Mouse (Mus musculus): Measurements from ENCODE around the gene Hist1h2ad. TPM values are rescaled to one million over a fixed set of nuclear protein-coding genes. Genes with fewer than 3 reads are reported as not detected.
"Not testable (repeated sequence)": the region's sequence is repeated elsewhere in the genome, so short reads cannot be mapped to it uniquely, and the experiment has no call there.

Hist1h2ad gene
- polyA plus RNA-seq, 1 experiment from 2014 or later: 2.9 TPM

GRCm38 (mm10) chr13:23532262-23533075, 41.7 kb upstream of the Hist1h2ad start:
- no peak for ATAC-seq (ENCODE audit: low read depth)
- WGBS: 16% methylated on average over 9 of the region's 9 CpGs
- Histone ChIP-seq H3K9ac (ENCODE audit: low read length) (peak overlapping the region; percentile 73), H3K9me3 (ENCODE audit: control insufficient read depth, low read length) (no peaks in the 10 kb centered on the region), H3K4me1 (replicated peaks; ENCODE audit: control insufficient read depth, insufficient read depth, low read length) (peaks cover 24% of the 10 kb centered on the region), H3K4me3 (ENCODE audit: low read length) (peak overlapping the region; percentile 52), H3K27me3 (ENCODE audit: control insufficient read depth, insufficient read depth, low read depth, low read length) (no peaks in the 10 kb centered on the region), H3K36me3 (ENCODE audit: control insufficient read depth, insufficient read depth, low read length) (no peaks in the 10 kb centered on the region), H3K4me2 (ENCODE audit: low read depth, low read length) (peak overlapping the region; percentile 58), H3K27ac (ENCODE audit: low read length) (peak overlapping the region; percentile 97)

GRCm38 (mm10) chr13:23533560-23534367, 40.4 kb upstream of the Hist1h2ad start, which contains the start of gene Hist1h2af:
Gene Hist1h2af, plus strand, starts transcription at chr13:23533906.
- H3K9ac ChIP-seq (ENCODE audit: low read length): peak within 1 kb of the TSS; percentile 73
- H3K4me1 ChIP-seq (replicated peaks; ENCODE audit: control insufficient read depth, insufficient read depth, low read length): peaks cover 23% of the 10 kb centered on the region
- H3K36me3 ChIP-seq (ENCODE audit: control insufficient read depth, insufficient read depth, low read length); H3K9me3 ChIP-seq (ENCODE audit: control insufficient read depth, low read length); H3K27me3 ChIP-seq (ENCODE audit: control insufficient read depth, insufficient read depth, low read depth, low read length): not testable (repeated sequence)
- ATAC-seq (ENCODE audit: low read depth): peak; percentile 51
- peak within 1 kb of the TSS; percentile 52 for H3K4me3 ChIP-seq (ENCODE audit: low read length)
- H3K4me2 ChIP-seq (ENCODE audit: low read depth, low read length): peak within 1 kb of the TSS; percentile 58
- peak within 1 kb of the TSS; percentile 97 for H3K27ac ChIP-seq (ENCODE audit: low read length)
- WGBS: 0% methylated on average over 22 of the region's 53 CpGs

- ATAC-seq (ENCODE audit: low read depth): no peak
- H3K9ac ChIP-seq (ENCODE audit: low read length): peak overlapping the region; percentile 69
- no peaks in the 10 kb centered on the region for H3K27me3 ChIP-seq (ENCODE audit: control insufficient read depth, insufficient read depth, low read depth, low read length)
- H3K27ac ChIP-seq (ENCODE audit: low read length): peak overlapping the region; percentile 97
- peaks cover 19% of the 10 kb centered on the region for H3K4me1 ChIP-seq (replicated peaks; ENCODE audit: control insufficient read depth, insufficient read depth, low read length)
- under 1% methylated on average over 15 of the region's 15 CpGs for WGBS
- H3K36me3 ChIP-seq (ENCODE audit: control insufficient read depth, insufficient read depth, low read length): no peaks in the 10 kb centered on the region
- no peaks in the 10 kb centered on the region for H3K9me3 ChIP-seq (ENCODE audit: control insufficient read depth, low read length)
- H3K4me2 ChIP-seq (ENCODE audit: low read depth, low read length): peak overlapping the region; percentile 58
- H3K4me3 ChIP-seq (ENCODE audit: low read length): peak overlapping the region; percentile 52
These were observed 39.6 kb upstream of the Hist1h2ad start for GRCm38 (mm10) chr13:23534368-23535131.

GRCm38 (mm10) chr13:23535137-23536075, 38.8 kb upstream of the Hist1h2ad start, which contains the start of gene Hist1h3g:
Gene Hist1h3g, plus strand, starts transcription at chr13:23535422.
- peak; percentile 87 for ATAC-seq (ENCODE audit: low read depth)
- WGBS: 0% methylated on average over 43 of the region's 62 CpGs
- Histone ChIP-seq H3K4me1 (replicated peaks; ENCODE audit: control insufficient read depth, insufficient read depth, low read length) (peaks cover 19% of the 10 kb centered on the region), H3K4me2 (ENCODE audit: low read depth, low read length) (peak within 1 kb of the TSS; percentile 69), H3K27ac (ENCODE audit: low read length) (peak within 1 kb of the TSS; percentile 97), H3K4me3 (ENCODE audit: low read length) (peak within 1 kb of the TSS; percentile 52), H3K9ac (ENCODE audit: low read length) (peak within 1 kb of the TSS; percentile 69)
- not testable (repeated sequence) for H3K9me3 ChIP-seq (ENCODE audit: control insufficient read depth, low read length); H3K27me3 ChIP-seq (ENCODE audit: control insufficient read depth, insufficient read depth, low read depth, low read length); H3K36me3 ChIP-seq (ENCODE audit: control insufficient read depth, insufficient read depth, low read length)

- no peak for ATAC-seq (ENCODE audit: low read depth)
- 9% methylated on average over 7 of the region's 7 CpGs for WGBS
- H3K4me3 ChIP-seq (ENCODE audit: low read length): peak overlapping the region; percentile 49
- H3K4me2 ChIP-seq (ENCODE audit: low read depth, low read length): peak overlapping the region; percentile 69
- H3K9ac ChIP-seq (ENCODE audit: low read length): peak overlapping the region; percentile 69
- no peaks in the 10 kb centered on the region for H3K36me3 ChIP-seq (ENCODE audit: control insufficient read depth, insufficient read depth, low read length)
- H3K27ac ChIP-seq (ENCODE audit: low read length): peak overlapping the region; percentile 53
- H3K9me3 ChIP-seq (ENCODE audit: control insufficient read depth, low read length): no peaks in the 10 kb centered on the region
- H3K4me1 ChIP-seq (replicated peaks; ENCODE audit: control insufficient read depth, insufficient read depth, low read length): peaks cover 19% of the 10 kb centered on the region
- H3K27me3 ChIP-seq (ENCODE audit: control insufficient read depth, insufficient read depth, low read depth, low read length): no peaks in the 10 kb centered on the region
These were observed 37.9 kb upstream of the Hist1h2ad start for GRCm38 (mm10) chr13:23536076-23536822.

GRCm38 (mm10) chr13:23537006-23537710, 37.0 kb upstream of the Hist1h2ad start:
- peak overlapping the region; percentile 25; the same call in 1 of the 2 replicates for H3K27ac ChIP-seq (ENCODE audit: low read length)
- H3K4me3 ChIP-seq (ENCODE audit: low read length): peak overlapping the region; percentile 32

GRCm38 (mm10) chr13:23538249-23538648, 35.9 kb upstream of the Hist1h2ad start:
- 78% methylated on average over 5 of the region's 5 CpGs for WGBS
- H3K4me2 ChIP-seq (ENCODE audit: low read depth, low read length): no peak overlapping the region

More at GRCm38 (mm10) chr13:23537006-23537710, 37.0 kb upstream of the Hist1h2ad start:
- no peak for ATAC-seq (ENCODE audit: low read depth)
- no peaks in the 10 kb centered on the region for H3K9me3 ChIP-seq (ENCODE audit: control insufficient read depth, low read length)
- H3K36me3 ChIP-seq (ENCODE audit: control insufficient read depth, insufficient read depth, low read length): no peaks in the 10 kb centered on the region
- peak overlapping the region; percentile 12; the same call in 1 of the 2 replicates for H3K9ac ChIP-seq (ENCODE audit: low read length)
- peak overlapping the region; percentile 69 for H3K4me2 ChIP-seq (ENCODE audit: low read depth, low read length)
- WGBS: 43% methylated on average over 3 of the region's 3 CpGs
- H3K27me3 ChIP-seq (ENCODE audit: control insufficient read depth, insufficient read depth, low read depth, low read length): no peaks in the 10 kb centered on the region
- H3K4me1 ChIP-seq (replicated peaks; ENCODE audit: control insufficient read depth, insufficient read depth, low read length): peaks cover 19% of the 10 kb centered on the region

More at GRCm38 (mm10) chr13:23538249-23538648, 35.9 kb upstream of the Hist1h2ad start:
- no peaks in the 10 kb centered on the region for H3K27me3 ChIP-seq (ENCODE audit: control insufficient read depth, insufficient read depth, low read depth, low read length)
- no peak overlapping the region for H3K9ac ChIP-seq (ENCODE audit: low read length)
- peaks cover 12% of the 10 kb centered on the region for H3K4me1 ChIP-seq (replicated peaks; ENCODE audit: control insufficient read depth, insufficient read depth, low read length)
- no peak overlapping the region for H3K4me3 ChIP-seq (ENCODE audit: low read length)
- H3K36me3 ChIP-seq (ENCODE audit: control insufficient read depth, insufficient read depth, low read length): no peaks in the 10 kb centered on the region
- H3K27ac ChIP-seq (ENCODE audit: low read length): no peak overlapping the region
- no peak for ATAC-seq (ENCODE audit: low read depth)
- H3K9me3 ChIP-seq (ENCODE audit: control insufficient read depth, low read length): no peaks in the 10 kb centered on the region

All from lung, embryonic 16.5 days (tissue).